Mouse (Mus musculus): ENCODE measurements around the gene Brinp3. TPM values are rescaled to one million over a fixed set of nuclear protein-coding genes. Genes with fewer than 3 reads are reported as not detected.
A peak's percentile ranks its signal among the peaks of the same experiment; 100 is the strongest.

The Brinp3 gene
- polyA plus RNA-seq, 1 experiment from 2014 or later: 28.2 TPM

- H3K9me3 ChIP-seq (ENCODE audit: control insufficient read depth, low read length): no peaks in the 10 kb centered on the region
- no peak for ATAC-seq (ENCODE audit: low FRiP score, low TSS enrichment)
Observed at GRCm38 (mm10) chr1:146528572-146528971, 34.0 kb downstream of the Brinp3 start.

GRCm38 (mm10) chr1:146546847-146547428 is 52.4 kb downstream of the Brinp3 start:
- DNase-seq: no peak
- no peak for ATAC-seq (ENCODE audit: low FRiP score, low TSS enrichment)
- WGBS: 82% methylated on average over 2 of the region's 2 CpGs

More at GRCm38 (mm10) chr1:146528572-146528971, 34.0 kb downstream of the Brinp3 start:
- Histone ChIP-seq H3K27ac (replicated peaks; ENCODE audit: low read depth, low read length) (no peak overlapping the region), H3K9ac (replicated peaks; ENCODE audit: low read length) (no peak overlapping the region), H3K4me2 (ENCODE audit: low read length) (no peak overlapping the region), H3K27me3 (ENCODE audit: control insufficient read depth, insufficient read depth, low read length) (no peaks in the 10 kb centered on the region), H3K4me1 (ENCODE audit: control insufficient read depth, insufficient read depth, low read length) (no peaks in the 10 kb centered on the region), H3K4me3 (replicated peaks; ENCODE audit: low read depth, low read length) (no peak overlapping the region), H3K36me3 (ENCODE audit: control insufficient read depth, insufficient read depth, low read length) (no peaks in the 10 kb centered on the region)
- DNase-seq: no peak

GRCm38 (mm10) chr1:146556982-146557381 is 62.4 kb downstream of the Brinp3 start:
- no peak overlapping the region for H3K27ac ChIP-seq (replicated peaks; ENCODE audit: low read depth, low read length)
- H3K4me1 ChIP-seq (ENCODE audit: control insufficient read depth, insufficient read depth, low read length): no peaks in the 10 kb centered on the region
- no peak overlapping the region for H3K4me3 ChIP-seq (replicated peaks; ENCODE audit: low read depth, low read length)
- DNase-seq: no peak
- H3K9ac ChIP-seq (replicated peaks; ENCODE audit: low read length): no peak overlapping the region
- H3K36me3 ChIP-seq (ENCODE audit: control insufficient read depth, insufficient read depth, low read length): no peaks in the 10 kb centered on the region
- no peaks in the 10 kb centered on the region for H3K27me3 ChIP-seq (ENCODE audit: control insufficient read depth, insufficient read depth, low read length)
- ATAC-seq (ENCODE audit: low FRiP score, low TSS enrichment): no peak
- H3K4me2 ChIP-seq (ENCODE audit: low read length): no peak overlapping the region
- no peaks in the 10 kb centered on the region for H3K9me3 ChIP-seq (ENCODE audit: control insufficient read depth, low read length)

More at GRCm38 (mm10) chr1:146546847-146547428, 52.4 kb downstream of the Brinp3 start:
- no peak overlapping the region for H3K4me3 ChIP-seq (replicated peaks; ENCODE audit: low read depth, low read length)
- no peaks in the 10 kb centered on the region for H3K4me1 ChIP-seq (ENCODE audit: control insufficient read depth, insufficient read depth, low read length)
- H3K4me2 ChIP-seq (ENCODE audit: low read length): no peak overlapping the region
- H3K9me3 ChIP-seq (ENCODE audit: control insufficient read depth, low read length): no peaks in the 10 kb centered on the region
- H3K9ac ChIP-seq (replicated peaks; ENCODE audit: low read length): no peak overlapping the region
- no peaks in the 10 kb centered on the region for H3K27me3 ChIP-seq (ENCODE audit: control insufficient read depth, insufficient read depth, low read length)
- H3K27ac ChIP-seq (replicated peaks; ENCODE audit: low read depth, low read length): no peak overlapping the region
- no peaks in the 10 kb centered on the region for H3K36me3 ChIP-seq (ENCODE audit: control insufficient read depth, insufficient read depth, low read length)

GRCm38 (mm10) chr1:146562144-146562543 is 67.6 kb downstream of the Brinp3 start:
- no peak for ATAC-seq (ENCODE audit: low FRiP score, low TSS enrichment)
- H3K4me3 ChIP-seq (replicated peaks; ENCODE audit: low read depth, low read length): no peak overlapping the region

GRCm38 (mm10) chr1:146584181-146584580 is 89.6 kb downstream of the Brinp3 start:
- no peak for ATAC-seq (ENCODE audit: low FRiP score, low TSS enrichment)
- Histone ChIP-seq H3K27ac (replicated peaks; ENCODE audit: low read depth, low read length) (no peak overlapping the region), H3K4me3 (replicated peaks; ENCODE audit: low read depth, low read length) (no peak overlapping the region), H3K4me1 (ENCODE audit: control insufficient read depth, insufficient read depth, low read length) (no peaks in the 10 kb centered on the region), H3K9me3 (ENCODE audit: control insufficient read depth, low read length) (no peaks in the 10 kb centered on the region), H3K4me2 (ENCODE audit: low read length) (no peak overlapping the region), H3K9ac (replicated peaks; ENCODE audit: low read length) (no peak overlapping the region), H3K27me3 (ENCODE audit: control insufficient read depth, insufficient read depth, low read length) (no peaks in the 10 kb centered on the region), H3K36me3 (ENCODE audit: control insufficient read depth, insufficient read depth, low read length) (no peaks in the 10 kb centered on the region)
- peak; percentile 4 for DNase-seq
- WGBS: 73% methylated on average over 7 of the region's 7 CpGs

More at GRCm38 (mm10) chr1:146562144-146562543, 67.6 kb downstream of the Brinp3 start:
- H3K36me3 ChIP-seq (ENCODE audit: control insufficient read depth, insufficient read depth, low read length): no peaks in the 10 kb centered on the region
- H3K9ac ChIP-seq (replicated peaks; ENCODE audit: low read length): no peak overlapping the region
- WGBS: 87% methylated on average over 3 of the region's 3 CpGs
- no peaks in the 10 kb centered on the region for H3K9me3 ChIP-seq (ENCODE audit: control insufficient read depth, low read length)
- no peaks in the 10 kb centered on the region for H3K27me3 ChIP-seq (ENCODE audit: control insufficient read depth, insufficient read depth, low read length)
- no peak overlapping the region for H3K27ac ChIP-seq (replicated peaks; ENCODE audit: low read depth, low read length)
- no peaks in the 10 kb centered on the region for H3K4me1 ChIP-seq (ENCODE audit: control insufficient read depth, insufficient read depth, low read length)
- DNase-seq: no peak
- no peak overlapping the region for H3K4me2 ChIP-seq (ENCODE audit: low read length)

- Histone ChIP-seq H3K4me3 (replicated peaks; ENCODE audit: low read depth, low read length) (no peak overlapping the region), H3K9me3 (ENCODE audit: control insufficient read depth, low read length) (no peaks in the 10 kb centered on the region), H3K36me3 (ENCODE audit: control insufficient read depth, insufficient read depth, low read length) (no peaks in the 10 kb centered on the region), H3K27me3 (ENCODE audit: control insufficient read depth, insufficient read depth, low read length) (no peaks in the 10 kb centered on the region), H3K9ac (replicated peaks; ENCODE audit: low read length) (no peak overlapping the region), H3K27ac (replicated peaks; ENCODE audit: low read depth, low read length) (no peak overlapping the region), H3K4me2 (ENCODE audit: low read length) (no peak overlapping the region), H3K4me1 (ENCODE audit: control insufficient read depth, insufficient read depth, low read length) (no peaks in the 10 kb centered on the region)
- DNase-seq (no peak), ATAC-seq (ENCODE audit: low FRiP score, low TSS enrichment) (no peak)
- 77% methylated on average over 2 of the region's 2 CpGs for WGBS
Observed at GRCm38 (mm10) chr1:146632895-146633294, 138.3 kb downstream of the Brinp3 start.

- WGBS: 74% methylated on average over 4 of the region's 4 CpGs
- Histone ChIP-seq H3K9me3 (ENCODE audit: control insufficient read depth, low read length) (no peaks in the 10 kb centered on the region), H3K4me3 (replicated peaks; ENCODE audit: low read depth, low read length) (no peak overlapping the region), H3K4me1 (ENCODE audit: control insufficient read depth, insufficient read depth, low read length) (no peaks in the 10 kb centered on the region), H3K27me3 (ENCODE audit: control insufficient read depth, insufficient read depth, low read length) (no peaks in the 10 kb centered on the region), H3K4me2 (ENCODE audit: low read length) (no peak overlapping the region), H3K9ac (replicated peaks; ENCODE audit: low read length) (no peak overlapping the region), H3K36me3 (ENCODE audit: control insufficient read depth, insufficient read depth, low read length) (no peaks in the 10 kb centered on the region), H3K27ac (replicated peaks; ENCODE audit: low read depth, low read length) (no peak overlapping the region)
- peak; percentile 22 for DNase-seq
- ATAC-seq (ENCODE audit: low FRiP score, low TSS enrichment): no peak
Observed at GRCm38 (mm10) chr1:146657214-146657613, 162.7 kb downstream of the Brinp3 start.

GRCm38 (mm10) chr1:146700724-146701123 is 206.2 kb downstream of the Brinp3 start:
- Histone ChIP-seq H3K4me3 (replicated peaks; ENCODE audit: low read depth, low read length) (no peak overlapping the region), H3K9ac (replicated peaks; ENCODE audit: low read length) (no peak overlapping the region), H3K36me3 (ENCODE audit: control insufficient read depth, insufficient read depth, low read length) (no peaks in the 10 kb centered on the region), H3K4me2 (ENCODE audit: low read length) (no peak overlapping the region), H3K4me1 (ENCODE audit: control insufficient read depth, insufficient read depth, low read length) (no peaks in the 10 kb centered on the region), H3K9me3 (ENCODE audit: control insufficient read depth, low read length) (no peaks in the 10 kb centered on the region), H3K27me3 (ENCODE audit: control insufficient read depth, insufficient read depth, low read length) (no peaks in the 10 kb centered on the region), H3K27ac (replicated peaks; ENCODE audit: low read depth, low read length) (no peak overlapping the region)
- ATAC-seq (ENCODE audit: low FRiP score, low TSS enrichment) (no peak), DNase-seq (no peak)
- WGBS: 82% methylated on average over 4 of the region's 4 CpGs

- Histone ChIP-seq H3K36me3 (ENCODE audit: control insufficient read depth, insufficient read depth, low read length) (no peaks in the 10 kb centered on the region), H3K27me3 (ENCODE audit: control insufficient read depth, insufficient read depth, low read length) (no peaks in the 10 kb centered on the region), H3K9me3 (ENCODE audit: control insufficient read depth, low read length) (no peaks in the 10 kb centered on the region), H3K27ac (replicated peaks; ENCODE audit: low read depth, low read length) (no peak overlapping the region), H3K4me1 (ENCODE audit: control insufficient read depth, insufficient read depth, low read length) (no peaks in the 10 kb centered on the region), H3K9ac (replicated peaks; ENCODE audit: low read length) (no peak overlapping the region), H3K4me3 (replicated peaks; ENCODE audit: low read depth, low read length) (no peak overlapping the region), H3K4me2 (ENCODE audit: low read length) (no peak overlapping the region)
- 84% methylated on average over 3 of the region's 3 CpGs for WGBS
- DNase-seq (no peak), ATAC-seq (ENCODE audit: low FRiP score, low TSS enrichment) (no peak)
Observed at GRCm38 (mm10) chr1:146719556-146719955, 225.0 kb downstream of the Brinp3 start.
